Mouse (Mus musculus) hindbrain, embryonic 14.5 days (tissue): ENCODE data around the gene Prss46. TPM values are rescaled to one million over a fixed set of nuclear protein-coding genes. Genes with fewer than 3 reads are reported as not detected.

Experiments
- ATAC-seq: fragments of 200-750 bp; cut with Nextera tagmentation; 2 replicates; pipeline ENCODE4 v1.8.0; 2017; ENCODE audit warnings: moderate number of reproducible peaks, mild to moderate bottlenecking, moderate TSS enrichment, moderate library complexity; ENCODE audit not compliant: low FRiP score
- DNase-seq: peaks from one replicate; pipeline ENCODE4 v3.0.0-alpha.2; 2015; ENCODE audit warnings: low spot score
- H3K27ac ChIP-seq: fragments of 300-500 bp; sonication (generic); 2 replicates; pipeline ENCODE4 v1.5.1; 2014; ENCODE audit warnings: mild to moderate bottlenecking, moderate library complexity
- H3K27me3 ChIP-seq: fragments of 300-500 bp; sonication (generic); 2 replicates; pipeline ENCODE4 v1.6.1; 2014; ENCODE audit warnings: mild to moderate bottlenecking, low read length, mixed read lengths; ENCODE audit not compliant: control insufficient read depth, insufficient read depth
- H3K36me3 ChIP-seq: fragments of 300-500 bp; sonication (generic); replicated peaks from 2 replicates; pipeline ENCODE4 v1.6.1; 2014; ENCODE audit not compliant: control insufficient read depth, insufficient read depth
- H3K4me1 ChIP-seq: fragments of 300-500 bp; sonication (generic); replicated peaks from 2 replicates; pipeline ENCODE4 v1.6.1; 2014; ENCODE audit warnings: antibody characterized with exemption, low read length, mixed read lengths; ENCODE audit not compliant: control insufficient read depth, insufficient read depth
- H3K4me2 ChIP-seq: fragments of 300-500 bp; sonication (generic); replicated peaks from 2 replicates; pipeline ENCODE4 v1.6.1; 2014; ENCODE audit warnings: mild to moderate bottlenecking, moderate library complexity
- H3K4me3 ChIP-seq: fragments of 300-500 bp; sonication (generic); replicated peaks from 2 replicates; pipeline ENCODE4 v1.5.1; 2014; ENCODE audit warnings: mild to moderate bottlenecking, low read length
- H3K9ac ChIP-seq: fragments of 300-500 bp; sonication (generic); 2 replicates; pipeline ENCODE4 v1.6.1; 2014
- H3K9me3 ChIP-seq: fragments of 300-500 bp; sonication (generic); 2 replicates; pipeline ENCODE4 v1.6.1; 2016; ENCODE audit warnings: low read length; ENCODE audit not compliant: control insufficient read depth
- WGBS: fragments of 180-500 bp; shearing (Covaris S2); extraction: QIAGEN DNeasy Blood & Tissue Kit; methylation state at CpG from one replicate; pipeline ENCODE4 v1.1.7; 2014; 5-methylcytosine and 5-hydroxymethylcytosine counted together
- polyA plus RNA-seq: library from polyadenylated mRNA; unstranded; fragments of >200 nt; fragmentation: Nextera tagmentation; extraction: Ambion mirVana; gene quantifications from 2 replicates; pipeline ENCODE4 v1.2.1, GENCODE M21; 2014

The Prss46 gene
- polyA plus RNA-seq, 1 experiment from 2014 or later, result not detected

DNA sequence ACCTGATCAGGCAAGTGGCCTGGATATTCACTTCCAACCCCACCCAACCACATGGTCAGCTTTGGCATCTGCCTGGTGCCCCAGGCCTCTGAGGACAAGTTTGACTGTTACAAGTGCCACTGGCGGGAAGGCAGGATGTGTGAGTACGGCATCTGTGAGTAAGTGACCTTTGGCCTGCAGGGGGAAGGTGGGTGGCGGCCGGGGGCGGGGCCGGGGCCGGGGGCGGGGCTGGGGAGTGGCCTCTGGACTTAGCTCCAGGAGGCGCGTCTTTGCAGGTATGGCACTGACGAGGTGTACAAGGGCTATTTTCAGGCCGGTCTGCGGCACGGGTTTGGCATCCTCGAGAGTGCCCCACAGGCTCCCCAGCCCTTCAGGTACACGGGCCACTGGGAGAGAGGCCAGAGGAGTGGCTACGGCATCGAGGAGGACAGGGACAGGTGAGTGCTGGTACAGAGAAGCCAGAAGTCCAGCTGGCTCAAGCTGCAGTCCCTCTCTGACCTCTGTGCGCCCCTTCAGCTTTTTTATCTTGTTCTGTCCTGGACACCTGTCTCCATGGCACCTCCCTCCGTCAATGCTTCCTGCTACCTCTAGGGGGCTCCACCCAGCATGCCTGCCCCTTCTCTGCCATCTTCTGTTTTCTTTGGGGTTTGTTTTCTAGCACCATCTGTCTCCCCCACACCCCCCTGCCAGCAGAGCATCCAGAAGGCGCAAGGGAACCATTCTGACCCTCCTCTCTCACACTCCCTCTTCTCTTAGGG lies 45.9 kb downstream of the Prss46 start:
- no peaks in the 10 kb centered on the region for H3K27me3 ChIP-seq
- no peaks in the 10 kb centered on the region for H3K9me3 ChIP-seq
- H3K9ac ChIP-seq, result no peak overlapping the region
- WGBS, result 12% methylated on average over 20 of the region's 21 CpGs
- no peak overlapping the region for H3K4me3 ChIP-seq
- no peak overlapping the region for H3K4me2 ChIP-seq
- no peak for DNase-seq
- no peak overlapping the region for H3K27ac ChIP-seq
- ATAC-seq, result no peak
- H3K36me3 ChIP-seq, result no peaks in the 10 kb centered on the region
- no peaks in the 10 kb centered on the region for H3K4me1 ChIP-seq

DNA sequence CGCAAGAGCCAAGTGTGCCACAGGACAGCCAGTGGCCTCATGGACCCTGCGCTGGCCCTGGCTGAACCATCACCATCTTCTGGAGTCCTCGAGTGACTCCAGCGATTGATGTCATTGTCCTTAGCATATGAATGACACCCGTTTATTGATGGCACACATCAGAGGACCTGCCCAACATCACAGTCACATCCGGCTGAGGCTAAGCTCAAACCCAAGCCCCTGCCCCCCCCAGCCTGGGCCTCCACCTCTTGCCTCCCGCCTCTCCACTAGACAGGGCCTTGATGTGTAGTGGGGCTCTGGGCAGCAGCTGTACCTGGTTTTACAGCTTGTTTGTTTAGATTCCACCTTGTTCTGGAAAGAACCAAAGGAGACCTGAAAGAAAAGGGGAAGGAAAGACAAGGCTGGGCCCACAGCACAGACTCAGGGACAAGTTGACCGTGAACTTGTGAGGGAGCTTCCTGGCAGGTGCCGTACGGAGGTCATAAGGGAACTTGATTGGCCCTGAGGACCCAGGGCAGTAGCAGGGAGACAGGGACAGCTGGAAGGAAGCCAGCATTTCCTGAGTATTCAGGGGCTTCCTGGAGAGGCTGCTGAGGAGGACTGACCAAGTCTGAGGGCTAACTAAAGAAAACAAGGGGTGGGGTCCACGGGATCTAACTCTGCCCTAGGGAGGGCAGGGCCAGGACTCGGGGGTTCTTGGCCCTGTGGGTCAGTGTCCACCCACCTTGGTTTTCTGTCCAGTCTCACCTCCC lies 46.9 kb downstream of the Prss46 start:
- WGBS, result 82% methylated on average over 12 of the region's 12 CpGs
- Histone ChIP-seq H3K27ac (no peak overlapping the region), H3K4me2 (no peak overlapping the region), H3K36me3 (no peaks in the 10 kb centered on the region), H3K9me3 (no peaks in the 10 kb centered on the region), H3K9ac (no peak overlapping the region), H3K27me3 (no peaks in the 10 kb centered on the region), H3K4me3 (no peak overlapping the region), H3K4me1 (no peaks in the 10 kb centered on the region)
- no peak for DNase-seq
- no peak for ATAC-seq

DNA sequence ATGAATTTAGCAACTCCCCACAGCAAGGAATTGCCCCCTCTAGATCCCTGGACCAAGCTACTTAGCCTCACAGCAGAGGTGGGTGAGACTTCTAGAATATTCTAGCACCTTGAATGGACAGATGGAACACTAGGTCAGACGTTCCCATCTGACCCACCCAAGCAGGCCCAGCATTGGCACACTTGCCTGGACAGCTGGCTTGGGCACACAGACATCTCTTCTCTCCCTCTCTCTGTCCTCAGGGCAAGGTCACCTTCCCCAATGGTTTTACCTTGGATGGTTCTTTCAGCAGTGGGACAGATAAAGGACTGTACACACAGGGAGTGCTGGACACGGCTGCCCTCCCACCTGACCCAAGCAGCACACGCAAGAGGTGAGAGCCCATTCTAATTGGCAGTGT lies 48.2 kb downstream of the Prss46 start:
- Histone ChIP-seq H3K27ac (no peak overlapping the region), H3K27me3 (no peaks in the 10 kb centered on the region), H3K9me3 (no peaks in the 10 kb centered on the region), H3K36me3 (no peaks in the 10 kb centered on the region), H3K9ac (no peak overlapping the region), H3K4me3 (no peak overlapping the region), H3K4me1 (no peaks in the 10 kb centered on the region), H3K4me2 (no peak overlapping the region)
- ATAC-seq, result no peak
- DNase-seq, result no peak
- 91% methylated on average over 3 of the region's 3 CpGs for WGBS

DNA sequence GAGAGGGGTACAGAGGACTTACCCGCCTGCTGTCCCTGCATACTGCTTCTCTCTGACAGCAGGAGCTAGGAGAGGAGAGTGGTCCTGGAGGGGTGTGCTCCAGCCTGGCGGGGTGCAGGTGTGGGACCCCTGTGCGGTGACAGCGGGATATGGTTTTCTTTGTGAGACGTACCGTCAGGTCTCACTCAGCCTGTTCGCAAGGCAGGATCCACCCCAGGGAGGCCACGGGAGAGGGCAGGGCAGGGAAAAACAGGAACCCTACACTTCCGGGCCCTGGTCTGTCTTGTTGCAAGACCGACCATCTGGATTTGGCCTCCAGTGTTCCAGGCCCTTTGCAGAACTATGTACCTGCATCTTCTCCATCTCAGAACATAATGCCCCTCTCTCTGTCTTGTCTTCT lies 49.1 kb downstream of the Prss46 start:
- ATAC-seq (no peak), DNase-seq (no peak)
- Histone ChIP-seq H3K9ac (no peak overlapping the region), H3K4me2 (no peak overlapping the region), H3K36me3 (no peaks in the 10 kb centered on the region), H3K27ac (no peak overlapping the region), H3K4me3 (no peak overlapping the region), H3K27me3 (no peaks in the 10 kb centered on the region), H3K9me3 (no peaks in the 10 kb centered on the region), H3K4me1 (no peaks in the 10 kb centered on the region)
- 69% methylated on average over 10 of the region's 10 CpGs for WGBS

DNA sequence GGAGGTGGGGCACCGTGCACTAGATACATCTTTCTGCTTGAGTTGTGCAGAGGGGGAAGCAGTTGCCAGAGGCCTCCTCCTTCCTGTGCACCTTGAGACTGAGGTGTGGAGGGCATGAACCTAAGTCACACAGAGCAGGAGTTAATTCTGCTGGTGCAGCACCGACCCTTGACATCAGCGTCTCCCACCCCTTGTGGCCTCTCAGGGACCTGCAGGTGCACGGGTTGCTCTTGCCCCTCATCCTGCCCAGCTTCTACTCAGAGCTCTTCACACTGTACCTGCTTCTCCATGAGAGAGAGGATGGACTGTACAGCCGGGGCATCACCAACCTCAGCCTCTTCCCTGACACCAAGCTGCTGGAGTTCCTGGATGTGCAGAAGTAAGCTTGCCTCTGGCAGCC lies 51.2 kb downstream of the Prss46 start:
- WGBS, result 56% methylated on average over 5 of the region's 5 CpGs
- no peak for ATAC-seq

DNA sequence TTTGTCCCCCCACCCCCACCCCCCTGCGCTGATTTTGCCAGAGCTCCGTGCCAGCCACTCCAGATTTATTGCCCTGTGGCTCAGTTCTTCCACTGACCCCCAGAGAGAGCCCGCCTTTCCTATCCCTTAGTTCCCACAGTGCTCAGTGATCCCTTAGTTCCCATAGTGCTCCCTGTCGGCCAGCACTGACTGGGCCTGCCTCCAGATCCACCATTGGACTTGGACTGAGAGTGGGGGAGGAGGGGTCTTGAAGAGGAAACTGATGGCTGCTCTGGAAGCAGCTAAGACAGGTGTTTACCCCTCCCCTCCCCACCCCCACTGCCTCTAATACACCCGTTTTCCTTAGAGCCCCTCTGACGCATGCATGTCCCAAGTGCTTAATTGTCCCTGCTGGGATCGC lies 51.7 kb downstream of the Prss46 start:
- 0 out of 2 replicates have a peak, but pooled peaks have one; percentile 29 for ATAC-seq
- Histone ChIP-seq H3K27me3 (no peaks in the 10 kb centered on the region), H3K9me3 (no peaks in the 10 kb centered on the region), H3K4me1 (no peaks in the 10 kb centered on the region), H3K27ac (no peak overlapping the region), H3K9ac (no peak overlapping the region), H3K4me2 (peak overlapping the region; percentile 21; the same call in 1 of the 2 replicates), H3K4me3 (no peak overlapping the region), H3K36me3 (no peaks in the 10 kb centered on the region)
- WGBS, result 17% methylated on average over 7 of the region's 7 CpGs
- DNase-seq, result no peak

More for the DNA sequence above, 51.2 kb downstream of the Prss46 start:
- Histone ChIP-seq H3K4me2 (no peak overlapping the region), H3K36me3 (no peaks in the 10 kb centered on the region), H3K4me3 (no peak overlapping the region), H3K9me3 (no peaks in the 10 kb centered on the region), H3K27ac (no peak overlapping the region), H3K9ac (no peak overlapping the region), H3K27me3 (no peaks in the 10 kb centered on the region), H3K4me1 (no peaks in the 10 kb centered on the region)
- no peak for DNase-seq

DNA sequence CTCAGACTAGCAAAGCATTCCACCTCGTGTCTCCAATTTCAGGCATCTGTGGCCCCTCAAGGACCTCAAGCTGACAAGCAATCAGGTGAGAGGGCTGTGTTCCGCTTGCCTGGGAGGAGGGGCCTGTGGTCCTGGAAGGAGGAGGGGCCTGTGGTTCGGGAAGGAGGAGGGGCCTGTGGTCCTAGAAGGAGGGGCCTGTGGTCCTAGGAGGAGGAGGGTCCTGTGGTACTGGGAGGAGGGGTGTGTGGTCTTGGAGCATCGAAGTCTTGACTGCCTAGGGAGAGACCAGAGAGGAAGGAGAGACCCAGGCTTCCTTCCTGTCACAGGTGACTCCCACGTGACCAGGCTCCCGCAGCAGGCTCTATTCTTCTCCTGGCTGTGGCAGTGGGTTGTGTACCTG lies 52.3 kb downstream of the Prss46 start:
- Histone ChIP-seq H3K4me3 (no peak overlapping the region), H3K36me3 (no peaks in the 10 kb centered on the region), H3K9me3 (no peaks in the 10 kb centered on the region), H3K27me3 (no peaks in the 10 kb centered on the region), H3K4me1 (no peaks in the 10 kb centered on the region), H3K9ac (no peak overlapping the region), H3K27ac (no peak overlapping the region), H3K4me2 (0 out of 2 replicates have a peak overlapping the region, but pooled peaks have one; percentile 21)
- 9% methylated on average over 6 of the region's 6 CpGs for WGBS
- ATAC-seq, result peak; percentile 32; the same call in 1 of the 2 replicates
- no peak for DNase-seq

DNA sequence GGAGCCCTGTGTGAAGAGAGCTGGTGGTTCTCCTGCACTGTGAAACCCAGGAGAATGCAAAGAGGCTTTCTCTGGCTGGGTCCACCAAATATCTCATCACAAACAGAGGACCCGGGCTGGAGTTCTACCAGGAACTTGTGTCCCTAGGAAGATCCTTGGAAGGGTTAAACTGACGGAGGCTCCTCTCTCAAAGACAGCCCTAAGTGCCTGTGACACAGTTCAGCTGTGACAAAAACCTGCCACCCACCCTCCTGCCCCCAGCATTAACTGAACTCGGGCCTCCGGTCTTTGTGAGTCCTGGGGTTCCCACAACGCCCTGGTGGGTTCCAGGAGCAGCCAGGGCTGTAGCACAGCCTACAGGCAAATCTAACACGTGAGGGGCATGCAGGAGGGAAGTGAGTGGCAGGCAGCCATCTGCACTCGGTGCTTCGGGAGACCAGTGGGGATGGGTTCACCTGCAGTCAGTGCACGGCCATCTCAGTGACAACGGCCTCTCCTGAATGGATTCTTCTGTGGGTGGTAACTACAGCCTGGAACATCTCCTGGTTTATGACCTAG lies 55.2 kb downstream of the Prss46 start:
- Histone ChIP-seq H3K27ac (no peak overlapping the region), H3K36me3 (no peaks in the 10 kb centered on the region), H3K27me3 (no peaks in the 10 kb centered on the region), H3K4me1 (no peaks in the 10 kb centered on the region), H3K4me3 (no peak overlapping the region), H3K9me3 (no peaks in the 10 kb centered on the region), H3K4me2 (no peak overlapping the region), H3K9ac (no peak overlapping the region)
- WGBS, result 61% methylated on average over 10 of the region's 10 CpGs
- ATAC-seq (no peak), DNase-seq (no peak)

DNA sequence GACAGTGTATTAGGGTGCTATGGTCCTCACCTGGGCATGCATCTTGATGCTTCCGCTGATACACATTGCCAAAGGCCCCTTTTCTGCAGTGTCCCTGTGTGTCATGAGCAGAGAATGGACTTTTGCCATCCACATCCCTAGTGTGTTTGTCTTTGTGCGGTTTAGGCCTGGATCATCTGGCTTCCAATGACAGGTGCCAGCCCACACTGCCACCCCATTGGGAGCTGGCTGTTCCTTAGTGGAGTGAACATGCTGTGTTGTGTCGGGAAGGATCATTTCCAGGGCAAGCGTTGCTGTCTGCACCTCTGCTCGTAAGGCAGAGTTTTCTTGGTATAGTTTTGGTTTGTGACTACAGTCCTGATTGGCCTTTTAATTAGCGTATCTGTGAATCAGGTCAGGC lies 56.9 kb downstream of the Prss46 start:
- Histone ChIP-seq H3K27me3 (no peaks in the 10 kb centered on the region), H3K36me3 (no peaks in the 10 kb centered on the region), H3K9me3 (no peaks in the 10 kb centered on the region), H3K4me3 (no peak overlapping the region), H3K4me2 (no peak overlapping the region), H3K9ac (no peak overlapping the region), H3K27ac (no peak overlapping the region), H3K4me1 (no peaks in the 10 kb centered on the region)
- WGBS, result 87% methylated on average over 6 of the region's 6 CpGs
- ATAC-seq (no peak), DNase-seq (no peak)
